Mouse (Mus musculus) cerebellum, adult (tissue): ENCODE measurements around the gene Anks1.
"Not testable (repeated sequence)": the region's sequence is repeated elsewhere in the genome, so short reads cannot be mapped to it uniquely, and the experiment has no call there.

Experiments used
- ATAC-seq: cut with Nextera tagmentation; 2 replicates; pipeline ENCODE4 v1.9.2; 2017; ENCODE audit warnings: mild to moderate bottlenecking, moderate library complexity, mixed read lengths; ENCODE audit not compliant: insufficient number of reproducible peaks, low FRiP score, low TSS enrichment

Anks1 gene

GRCm38 (mm10) chr17:27930291-27930690 is 21.2 kb downstream of the Anks1 start:
- no peak for ATAC-seq

- no peak for ATAC-seq
Measured at GRCm38 (mm10) chr17:27931826-27932225, 22.7 kb downstream of the Anks1 start.

DNA sequence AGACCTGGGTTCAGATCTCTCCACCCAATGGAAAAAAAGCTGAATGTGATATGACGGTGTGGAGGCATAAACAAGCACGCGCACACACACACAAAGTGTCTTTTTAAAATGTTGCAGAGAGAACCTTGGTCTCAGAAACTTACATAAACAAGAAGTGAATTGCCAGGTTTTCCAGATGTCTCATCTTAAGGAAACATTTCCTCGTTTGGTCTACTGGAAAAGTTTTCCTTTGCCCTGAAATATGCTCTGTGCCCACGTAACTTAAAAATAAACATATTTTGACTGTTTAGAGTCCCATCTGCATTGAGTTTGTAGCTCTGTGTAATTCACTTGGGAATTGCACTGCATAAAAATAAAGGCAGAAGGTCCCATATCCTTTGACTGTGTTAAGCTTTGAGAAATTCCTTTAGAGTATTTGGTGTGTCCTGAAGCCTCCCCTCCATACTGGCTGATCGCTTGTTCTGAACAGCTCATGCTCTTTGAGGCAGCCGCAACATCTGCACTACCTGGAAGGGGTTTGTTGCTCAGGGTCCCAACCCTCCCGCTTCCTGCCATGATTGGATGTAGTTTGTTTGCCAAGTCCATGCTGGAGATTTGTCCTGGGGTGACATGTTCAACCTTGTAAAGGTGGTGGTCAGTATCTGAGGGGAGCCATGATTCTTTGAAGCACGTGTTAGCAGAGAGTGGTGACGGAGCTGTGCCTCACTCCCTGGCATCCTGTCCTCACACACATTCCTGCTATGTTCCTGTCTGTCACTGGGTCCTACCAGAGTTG is 25.2 kb downstream of the Anks1 start:
- no peak for ATAC-seq

- no peak for ATAC-seq
Measured at GRCm38 (mm10) chr17:27935091-27935490, 26.0 kb downstream of the Anks1 start.

DNA sequence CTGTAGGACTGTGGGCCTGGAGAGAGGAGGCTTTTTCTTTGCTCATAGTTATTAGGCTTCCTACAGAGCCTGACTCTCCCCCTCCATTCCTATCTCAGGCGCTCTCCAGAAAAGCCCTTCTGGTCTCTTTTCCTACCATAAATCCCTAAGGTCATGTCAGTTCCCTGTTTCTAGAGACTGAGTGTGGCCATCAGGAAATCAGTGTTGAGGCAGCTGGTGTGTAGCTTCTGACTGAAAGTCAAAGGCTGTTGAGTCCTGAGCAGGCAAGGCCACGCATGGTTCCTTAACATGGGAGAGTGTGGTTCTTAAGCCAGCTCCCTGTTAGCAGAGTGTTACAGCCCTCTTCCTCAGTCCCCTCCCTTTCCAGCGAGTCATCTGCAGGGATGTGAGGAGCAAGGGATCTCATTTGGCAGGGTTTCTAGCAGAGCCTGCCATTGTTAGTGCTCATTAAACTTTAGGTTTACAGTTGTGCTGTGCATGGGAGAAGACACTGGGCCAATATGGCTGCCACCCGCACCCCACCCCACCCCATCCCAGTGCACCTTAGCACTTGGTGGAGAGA is 28.0 kb downstream of the Anks1 start:
- no peak for ATAC-seq

GRCm38 (mm10) chr17:27938121-27938754 is 29.1 kb downstream of the Anks1 start:
- no peak for ATAC-seq

GRCm38 (mm10) chr17:27939028-27939427 is 29.9 kb downstream of the Anks1 start:
- no peak for ATAC-seq

GRCm38 (mm10) chr17:27940352-27940751 is 31.2 kb downstream of the Anks1 start:
- ATAC-seq, result no peak

- ATAC-seq, result no peak
Measured at GRCm38 (mm10) chr17:27941178-27941577, 32.1 kb downstream of the Anks1 start.

- peak; percentile 36; the same call in 1 of the 2 replicates for ATAC-seq
Measured at GRCm38 (mm10) chr17:27941698-27942097, 32.6 kb downstream of the Anks1 start.

DNA sequence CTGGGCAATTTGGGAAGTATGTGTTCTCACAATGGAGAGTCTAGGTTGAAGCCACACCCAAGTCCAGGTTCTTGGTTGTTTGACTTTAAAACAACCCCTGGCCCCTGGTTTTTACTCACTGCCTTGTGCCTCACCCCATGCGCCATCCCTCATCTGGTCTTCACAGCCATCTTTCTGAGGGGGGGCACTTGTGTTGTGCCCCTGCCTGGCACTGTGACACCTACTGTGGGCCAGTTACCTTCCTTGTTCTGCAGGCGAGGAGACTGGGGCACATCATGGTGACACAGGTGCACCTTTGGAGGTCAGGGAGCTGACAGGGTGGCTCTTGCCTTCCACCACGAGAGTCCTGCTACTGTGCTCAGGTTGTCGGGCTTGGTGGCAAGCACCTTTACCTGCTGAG is 33.0 kb downstream of the Anks1 start:
- no peak for ATAC-seq

GRCm38 (mm10) chr17:27945546-27946216 is 36.6 kb downstream of the Anks1 start:
- peak; percentile 86; the same call in 1 of the 2 replicates for ATAC-seq

GRCm38 (mm10) chr17:27946371-27946770 is 37.3 kb downstream of the Anks1 start:
- ATAC-seq, result no peak

DNA sequence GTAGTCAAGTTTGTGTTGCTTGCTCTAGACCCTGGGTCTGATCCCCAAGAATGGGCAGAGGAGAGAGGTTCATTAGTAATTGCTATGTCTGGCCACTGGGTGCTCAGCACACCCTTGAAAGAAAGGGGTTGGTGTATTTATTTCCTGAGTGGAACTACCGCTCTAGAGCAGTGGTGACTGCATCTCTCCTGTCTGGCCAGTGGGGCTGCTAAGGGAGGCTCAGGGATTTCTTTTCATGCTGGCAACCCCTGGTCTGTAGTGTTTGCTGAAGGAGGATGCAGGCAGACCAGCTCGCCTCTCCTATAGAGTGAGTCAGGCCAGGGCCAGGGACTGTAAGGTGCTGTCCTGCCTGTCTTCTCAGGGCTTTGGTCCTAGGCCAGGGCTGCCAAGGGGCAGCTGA is 38.0 kb downstream of the Anks1 start:
- no peak for ATAC-seq

GRCm38 (mm10) chr17:27953136-27953535 is 44.0 kb downstream of the Anks1 start:
- ATAC-seq, result no peak

GRCm38 (mm10) chr17:27954629-27955402 is 45.7 kb downstream of the Anks1 start:
- no peak for ATAC-seq

- ATAC-seq, result no peak
Measured at GRCm38 (mm10) chr17:27957649-27958048, 48.5 kb downstream of the Anks1 start.

GRCm38 (mm10) chr17:27960128-27961111 is 51.3 kb downstream of the Anks1 start:
- ATAC-seq, result peak; percentile 45; the same call in 1 of the 2 replicates

DNA sequence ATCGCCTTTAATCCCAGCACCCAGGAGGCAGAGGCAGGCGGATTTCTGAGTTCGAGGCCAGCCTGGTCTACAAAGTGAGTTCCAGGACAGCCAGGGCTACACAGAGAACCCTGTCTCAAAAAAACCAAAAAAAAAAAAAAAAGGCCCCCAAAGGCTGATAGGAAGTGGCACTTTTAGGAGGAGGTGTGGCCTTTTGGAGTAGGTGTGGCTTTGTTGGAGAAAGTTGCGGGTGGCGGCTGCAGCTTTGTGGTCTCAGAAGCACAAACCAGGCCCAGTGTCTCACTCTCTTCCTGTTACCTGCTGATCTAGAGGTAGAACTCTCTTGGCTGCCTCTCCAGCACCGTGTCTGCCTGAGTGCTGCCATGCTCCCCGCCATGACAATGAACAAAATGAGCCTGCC is 54.0 kb downstream of the Anks1 start:
- not testable (repeated sequence) for ATAC-seq
